Comparison of ENCODE assay signal across 29 mouse cellular contexts in genomic region chr12:82714284-82714683, GRCm38 (mm10).
"Had no signal": no experiment of that assay in that cellular context is flagged by ENCODE, and none has a peak within 500 bp of the region (broad histone marks: within the 10 kb centered on the region; RNA-seq: fewer than 3 reads in every experiment).

No protein-coding gene starts in this region.

- H3K9me3 ChIP-seq: limb, embryonic 10.5 days; limb, embryonic 12.5 days; limb, embryonic 13.5 days; limb, embryonic 15.5 days; liver, embryonic 12.5 days; liver, embryonic 13.5 days; liver, embryonic 15.5 days; lung, embryonic 15.5 days; megakaryocyte, embryonic 14.5 days; midbrain, embryonic 10.5 days; midbrain, embryonic 12.5 days; midbrain, embryonic 13.5 days; midbrain, embryonic 15.5 days had no signal

- H3K4me3 ChIP-seq: limb, embryonic 10.5 days; limb, embryonic 12.5 days; limb, embryonic 13.5 days; limb, embryonic 15.5 days; liver, embryonic 12.5 days; liver, embryonic 13.5 days; liver, embryonic 15.5 days; lung, embryonic 15.5 days; megakaryocyte, embryonic 14.5 days; midbrain, embryonic 10.5 days; midbrain, embryonic 12.5 days; midbrain, embryonic 13.5 days; midbrain, embryonic 15.5 days; myocyte had no signal

- H3K9ac ChIP-seq: limb, embryonic 12.5 days; limb, embryonic 13.5 days; limb, embryonic 15.5 days; liver, embryonic 12.5 days; liver, embryonic 13.5 days; liver, embryonic 14.5 days; liver, embryonic 15.5 days; liver, postnatal 0 days; lung, embryonic 14.5 days; lung, embryonic 15.5 days; midbrain, embryonic 12.5 days; midbrain, embryonic 13.5 days; midbrain, embryonic 15.5 days had no signal

- H3K4me2 ChIP-seq: limb, embryonic 12.5 days; limb, embryonic 13.5 days; limb, embryonic 15.5 days; liver, embryonic 11.5 days; liver, embryonic 12.5 days; liver, embryonic 13.5 days; liver, embryonic 15.5 days; lung, embryonic 14.5 days; lung, embryonic 15.5 days; midbrain, embryonic 11.5 days; midbrain, embryonic 12.5 days; midbrain, embryonic 13.5 days; midbrain, embryonic 15.5 days had no signal

- H3K36me3 ChIP-seq: limb, embryonic 10.5 days; limb, embryonic 12.5 days; limb, embryonic 13.5 days; limb, embryonic 15.5 days; liver, embryonic 12.5 days; liver, embryonic 13.5 days; liver, embryonic 15.5 days; lung, embryonic 15.5 days; midbrain, embryonic 10.5 days; midbrain, embryonic 12.5 days; midbrain, embryonic 13.5 days; midbrain, embryonic 15.5 days had no signal

- H3K27me3 ChIP-seq: limb, embryonic 12.5 days; limb, embryonic 13.5 days; limb, embryonic 15.5 days; liver, embryonic 12.5 days; liver, embryonic 13.5 days; liver, embryonic 15.5 days; lung, embryonic 15.5 days; megakaryocyte, embryonic 14.5 days; midbrain, embryonic 12.5 days; midbrain, embryonic 13.5 days; midbrain, embryonic 15.5 days had no signal

- H3K27ac ChIP-seq: limb, embryonic 10.5 days; limb, embryonic 12.5 days; limb, embryonic 13.5 days; limb, embryonic 15.5 days; liver, embryonic 12.5 days; liver, embryonic 13.5 days; liver, embryonic 14.5 days; liver, embryonic 15.5 days; lung, embryonic 15.5 days; macrophage; midbrain, embryonic 10.5 days; midbrain, embryonic 12.5 days; midbrain, embryonic 13.5 days; midbrain, embryonic 15.5 days had no signal

- H3K4me1 ChIP-seq: limb, embryonic 10.5 days; limb, embryonic 12.5 days; limb, embryonic 13.5 days; limb, embryonic 15.5 days; liver, embryonic 12.5 days; liver, embryonic 13.5 days; liver, embryonic 15.5 days; lung, embryonic 15.5 days; megakaryocyte, embryonic 14.5 days; midbrain, embryonic 10.5 days; midbrain, embryonic 12.5 days; midbrain, embryonic 13.5 days; midbrain, embryonic 15.5 days had no signal

- DNase-seq: left cerebral cortex, postnatal 4 days; liver; liver, embryonic 13.5 days; liver, postnatal 0 days; lung, adult 18-20 months; lung, adult 2 months; lung, embryonic 14.5 days; lung, postnatal 10 days; lung, postnatal 14 days; lung, postnatal 36 days; lung, postnatal 4 days; midbrain, embryonic 14.5 days had no signal
